Mouse (Mus musculus) cerebral cortex, adult 2 months (tissue): ENCODE results near the gene Lrrc39.

Experiments
- WGBS: fragments of 180-500 bp; shearing (Covaris S2); methylation state at CpG from one replicate; pipeline ENCODE4 v1.1.7; 2018; 5-methylcytosine and 5-hydroxymethylcytosine counted together

The Lrrc39 gene

DNA sequence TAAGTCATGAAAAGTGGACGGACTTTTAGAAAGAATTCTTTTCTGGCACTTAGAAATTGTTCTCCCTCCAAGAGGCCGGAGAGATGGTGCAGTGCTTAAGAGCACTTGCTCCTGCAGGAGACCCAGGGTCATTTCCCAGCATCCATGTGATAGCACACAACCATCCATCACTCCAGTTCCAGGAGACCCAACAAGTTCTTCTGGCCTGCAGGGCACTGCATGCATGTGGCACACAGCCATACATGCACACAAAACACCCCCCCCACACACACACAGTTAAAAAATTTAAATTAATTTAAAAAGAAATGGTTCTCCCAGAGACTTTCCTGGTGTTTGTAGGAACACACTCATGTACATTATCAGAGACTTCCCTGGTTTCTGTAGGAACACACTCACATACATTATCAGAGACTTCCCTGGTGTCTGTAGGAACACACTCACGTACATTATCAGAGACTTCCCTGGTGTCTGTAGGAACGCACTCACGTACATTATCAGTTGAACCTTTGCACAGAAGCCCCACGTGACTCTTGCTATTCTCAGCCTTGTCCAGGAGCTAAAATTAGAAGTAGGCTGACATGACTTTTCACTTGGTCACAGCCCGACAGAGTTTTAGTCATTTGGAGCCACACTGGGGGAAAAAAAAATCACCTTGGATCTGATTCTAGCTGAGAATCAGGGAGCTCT, at the start of gene Lrrc39:
Lrrc39 (plus strand) TSS at position 566 of the 687 bp plus-strand sequence.
- 73% methylated on average over 7 of the region's 7 CpGs for WGBS

DNA sequence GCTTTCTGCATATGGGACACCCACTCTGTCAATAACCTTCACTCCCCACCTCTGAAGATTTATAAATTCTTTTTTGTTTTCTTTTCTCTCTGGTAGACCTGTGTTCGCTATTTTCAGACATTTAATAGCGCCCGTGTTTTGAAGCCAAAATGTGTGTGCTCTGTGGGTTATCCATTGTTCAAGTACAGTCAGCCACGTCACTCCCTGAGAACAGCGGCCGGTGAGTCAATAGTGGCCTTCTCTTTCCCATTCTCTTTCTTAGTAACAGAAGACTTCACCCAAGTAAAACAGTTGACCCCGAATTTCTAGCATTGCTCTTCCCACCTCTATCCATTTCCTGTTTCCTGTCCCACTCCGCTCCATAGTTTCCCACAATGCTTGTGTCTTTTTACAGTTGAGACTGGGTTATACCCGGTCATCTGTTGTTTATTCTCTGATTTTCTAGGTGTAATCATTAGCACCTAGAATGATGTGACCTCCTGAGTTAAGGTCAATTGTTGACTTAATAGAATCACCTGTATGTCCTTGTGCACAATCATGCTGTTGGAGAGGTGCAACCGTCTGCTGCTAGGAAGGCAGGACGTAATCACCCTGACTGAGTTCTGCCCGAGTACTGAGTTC, 42.5 kb upstream of the Lrrc39 start:
- WGBS = 76% methylated on average over 12 of the region's 12 CpGs

DNA sequence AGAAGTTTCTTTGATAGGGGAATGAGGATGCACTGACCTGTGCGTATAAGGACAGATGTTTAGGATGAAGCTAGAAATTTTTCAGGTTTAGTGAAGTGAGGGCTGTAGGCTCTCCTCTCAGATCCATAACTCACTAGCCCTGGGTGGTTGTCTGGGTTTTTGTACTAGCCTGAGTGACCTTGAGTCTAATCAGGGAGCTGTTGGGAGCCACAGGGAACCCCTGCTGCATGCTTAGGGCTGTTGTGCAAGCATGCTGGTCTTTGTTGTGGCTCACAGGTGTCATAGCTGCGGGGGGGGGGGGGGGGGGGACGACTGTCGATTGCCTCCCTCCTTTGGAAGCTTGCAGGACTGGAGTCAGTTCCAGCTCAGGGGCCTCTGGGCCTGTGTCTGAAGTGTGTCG, 33.0 kb upstream of the Lrrc39 start:
- 65% methylated on average over 5 of the region's 5 CpGs for WGBS

GRCm38 (mm10) chr3:116530826-116531225, 31.9 kb upstream of the Lrrc39 start:
- WGBS = 42% methylated on average over 4 of the region's 4 CpGs

DNA sequence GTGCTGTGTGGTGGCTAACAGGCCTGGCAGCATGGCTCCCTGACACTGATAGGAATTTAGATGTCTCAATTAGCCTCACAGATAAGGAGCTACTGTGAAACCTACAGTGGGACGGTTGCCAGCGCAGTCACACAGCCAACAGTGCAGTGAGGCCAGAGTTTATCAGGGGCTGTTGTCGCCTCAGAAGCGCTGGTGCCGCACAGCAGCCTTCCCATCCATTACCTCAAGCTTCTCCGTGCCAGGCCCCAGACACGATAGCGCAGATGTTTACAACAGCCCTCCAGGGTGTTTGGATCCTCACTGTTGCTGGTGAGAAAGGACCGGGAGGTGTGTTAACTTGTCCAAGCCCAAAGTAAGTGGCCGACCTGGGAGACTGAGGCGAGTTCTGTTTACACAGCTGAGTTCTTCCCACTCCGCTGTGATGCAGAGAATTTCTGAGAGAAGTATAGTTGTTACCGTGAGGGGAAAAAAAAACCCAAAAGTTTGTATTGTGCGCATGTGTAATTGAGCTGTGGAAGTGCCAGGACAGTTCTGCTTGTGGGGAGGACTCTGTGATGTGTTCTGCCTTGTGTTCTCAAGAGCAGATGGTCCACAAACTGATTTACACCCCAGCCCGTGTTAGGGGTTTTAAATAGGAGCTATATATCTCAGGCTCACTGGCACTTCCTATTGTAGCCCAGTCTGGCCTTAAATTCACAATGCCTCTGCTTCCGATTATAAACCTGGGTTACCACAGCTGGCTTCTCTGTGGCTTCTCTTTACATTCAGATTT, 26.2 kb upstream of the Lrrc39 start:
- 54% methylated on average over 16 of the region's 16 CpGs for WGBS

GRCm38 (mm10) chr3:116537200-116537573, 25.6 kb upstream of the Lrrc39 start:
- WGBS = 65% methylated on average over 6 of the region's 6 CpGs

DNA sequence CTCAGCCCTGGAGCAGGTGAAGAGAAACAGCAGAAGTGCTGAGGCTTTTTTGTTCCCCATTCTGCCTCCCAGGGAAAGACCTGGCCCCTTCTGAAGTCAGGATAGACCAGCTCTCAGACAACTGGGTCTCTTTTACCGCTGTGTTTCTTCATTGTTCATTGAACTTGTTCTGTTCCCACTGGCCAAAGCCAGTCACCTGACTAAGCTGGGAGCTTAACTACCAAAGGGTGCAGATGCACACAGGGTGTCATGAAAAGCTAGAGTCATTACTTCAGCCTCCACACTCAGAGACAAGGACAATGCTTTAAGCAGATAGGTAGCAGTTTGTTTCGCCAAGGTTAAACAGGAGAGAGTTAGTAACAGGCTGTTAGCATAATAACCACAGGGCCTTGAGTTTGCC, 20.7 kb upstream of the Lrrc39 start:
- WGBS = 78% methylated on average over 2 of the region's 2 CpGs

GRCm38 (mm10) chr3:116542532-116542931, 20.2 kb upstream of the Lrrc39 start:
- WGBS = 75% methylated on average over 3 of the region's 3 CpGs

DNA sequence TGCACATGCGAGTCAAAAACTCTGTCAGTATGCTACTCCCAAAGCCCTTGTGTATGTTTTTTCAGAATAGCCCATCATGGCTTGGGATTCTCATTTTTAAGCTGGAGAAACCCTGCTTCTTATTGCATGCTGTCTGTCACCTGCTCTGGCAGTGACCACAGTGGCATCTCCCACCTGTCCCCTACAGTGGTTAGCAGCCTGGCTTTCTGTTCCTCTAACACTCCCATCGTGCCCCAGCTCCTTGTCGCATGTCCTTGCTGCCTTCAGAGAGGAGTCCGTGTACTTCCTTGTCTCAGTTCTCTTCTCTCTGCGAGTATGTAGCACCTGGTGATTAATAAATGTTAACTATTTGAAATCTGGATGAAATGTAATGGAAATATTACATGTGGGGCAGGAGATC, 15.3 kb upstream of the Lrrc39 start:
- 93% methylated on average over 5 of the region's 5 CpGs for WGBS

GRCm38 (mm10) chr3:116551362-116551761, 11.4 kb upstream of the Lrrc39 start:
- 60% methylated on average over 5 of the region's 5 CpGs for WGBS

GRCm38 (mm10) chr3:116561315-116561714, 1.5 kb upstream of the Lrrc39 start:
- WGBS = 96% methylated on average over 14 of the region's 14 CpGs

- WGBS = 78% methylated on average over 7 of the region's 7 CpGs
Measured at GRCm38 (mm10) chr3:116563095-116563492, 321 bp downstream of the Lrrc39 start.

GRCm38 (mm10) chr3:116570628-116571027, 7.9 kb downstream of the Lrrc39 start:
- WGBS = 71% methylated on average over 2 of the region's 2 CpGs

DNA sequence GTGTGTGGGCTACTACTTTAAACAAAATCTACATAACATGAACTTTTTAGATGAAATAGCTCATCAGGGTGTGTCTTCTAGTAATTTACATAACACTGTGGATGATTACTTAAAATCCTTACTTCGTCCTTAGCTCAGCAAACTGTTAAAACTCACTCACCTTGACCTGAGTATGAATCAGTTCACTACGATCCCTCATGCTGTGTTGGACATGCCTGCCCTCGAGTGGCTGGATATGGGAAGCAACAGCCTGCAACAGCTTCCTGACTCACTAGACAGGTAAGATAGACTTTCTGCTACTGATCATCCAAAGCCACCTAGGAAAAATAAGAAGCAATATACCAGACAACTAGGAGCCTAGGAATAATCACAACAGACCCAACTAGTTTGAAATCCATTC, 14.5 kb downstream of the Lrrc39 start:
- WGBS = 61% methylated on average over 3 of the region's 3 CpGs

DNA sequence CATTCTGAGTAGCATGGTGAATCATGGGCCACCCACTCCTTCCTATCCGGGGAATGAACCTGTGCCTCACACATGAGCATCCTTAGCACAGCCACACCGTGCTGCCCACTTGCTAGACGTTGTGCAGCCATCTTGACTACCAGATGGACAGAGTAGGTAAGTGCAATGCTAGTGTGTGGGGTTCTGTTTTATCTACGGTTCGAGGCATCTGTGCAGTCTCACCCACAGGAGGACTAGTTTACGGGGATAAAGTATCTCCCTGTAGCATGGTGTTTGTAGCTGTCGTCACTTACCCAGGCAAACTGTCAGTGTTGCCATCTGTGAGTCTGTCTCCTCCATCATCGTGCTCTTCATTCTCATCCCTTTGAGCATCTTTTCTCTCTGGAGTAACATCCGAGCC, 19.4 kb downstream of the Lrrc39 start:
- 64% methylated on average over 9 of the region's 9 CpGs for WGBS

- WGBS = 2% methylated on average over 22 of the region's 22 CpGs
Measured at GRCm38 (mm10) chr3:116594076-116594727, 31.4 kb downstream of the Lrrc39 start.

GRCm38 (mm10) chr3:116594728-116595602, 32.2 kb downstream of the Lrrc39 start, which contains the start of gene Sass6:
Sass6 (plus strand) TSS chr3:116594982.
- WGBS = under 1% methylated on average over 65 of the region's 65 CpGs

- 8% methylated on average over 10 of the region's 10 CpGs for WGBS
Measured at GRCm38 (mm10) chr3:116595603-116595991, 32.8 kb downstream of the Lrrc39 start.

DNA sequence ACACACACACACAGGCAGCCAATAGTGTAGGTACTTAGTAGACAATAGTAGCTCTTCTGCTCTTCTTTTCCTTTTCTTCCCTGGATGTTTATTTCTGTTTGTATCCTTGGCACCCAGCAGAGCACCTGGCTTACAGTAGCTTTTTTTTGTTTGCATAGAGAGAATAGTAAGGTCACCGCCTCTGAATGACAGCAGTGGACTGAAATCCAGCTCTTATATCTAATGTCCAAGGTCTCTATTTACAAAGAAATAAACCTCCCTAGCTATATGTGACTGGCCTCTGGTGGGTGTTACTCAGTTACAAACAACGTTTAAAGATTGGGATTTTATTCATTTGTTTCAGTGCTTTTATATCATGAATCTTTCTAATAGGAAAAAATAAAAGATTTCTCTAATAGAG, 36.9 kb downstream of the Lrrc39 start:
- WGBS = 74% methylated on average over 2 of the region's 2 CpGs

- WGBS = 85% methylated on average over 5 of the region's 5 CpGs
Measured at GRCm38 (mm10) chr3:116601005-116601404, 38.2 kb downstream of the Lrrc39 start.

GRCm38 (mm10) chr3:116601781-116602180, 39.0 kb downstream of the Lrrc39 start:
- 88% methylated on average over 5 of the region's 5 CpGs for WGBS
